Mouse (Mus musculus): ENCODE measurements around the gene Plcl2.

- TF ChIP-seq POLR2A (IDR thresholded peaks at IDR 0.05; ENCODE audit: control insufficient read depth, extremely low read depth, insufficient read depth, low read length, poor library complexity) (no peak), CTCF (IDR thresholded peaks at IDR 0.05; ENCODE audit: borderline replicate concordance, control insufficient read depth, extremely low read depth, insufficient read depth, low read length, poor library complexity) (no peak)
These were observed 226.3 kb downstream of the Plcl2 start for GRCm38 (mm10) chr17:50735382-50735954.
